Comparison of ENCODE assay signal across 8 mouse cellular contexts in genomic region chr15:98832161-98833058, GRCm38 (mm10). TPM values are rescaled to one million over a fixed set of nuclear protein-coding genes. Genes with fewer than 3 reads are reported as not detected.
DNase-seq lines count a peak whose midpoint lies in the region; ATAC-seq and TF ChIP-seq lines count a peak whose summit lies in the region.

No protein-coding gene starts in this region.

- DNase-seq in cerebellum, adult 11-12 months: peak; percentile 36
- no peak for DNase-seq in cerebellum, postnatal 25 days
- peak; percentile 26 for DNase-seq in retina, postnatal 1 day
- no peak for DNase-seq in retina, embryonic 14.5 days (ENCODE audit: low spot score)
- DNase-seq in limb, embryonic 14.5 days (ENCODE audit: low spot score): no peak
- no peak for DNase-seq in right cerebral cortex, postnatal 25 days
- DNase-seq in frontal cortex, postnatal 10 days (ENCODE audit: low spot score in 2 of 2): no peak

- H3K36me3 ChIP-seq in limb, embryonic 14.5 days (ENCODE audit: control insufficient read depth, insufficient read depth, low read length): peaks cover 50% of the 10 kb centered on the region
- H3K36me3 ChIP-seq in neural tube, embryonic 15.5 days: peaks cover 43% of the 10 kb centered on the region

- H3K9ac ChIP-seq in limb, embryonic 14.5 days (ENCODE audit: low read depth, low read length, severe bottlenecking): peak overlapping the region; percentile 78; the same call in 1 of the 2 replicates
- no peak overlapping the region for H3K9ac ChIP-seq in neural tube, embryonic 15.5 days (replicated peaks)

- H3K4me1 ChIP-seq in limb, embryonic 14.5 days (ENCODE audit: control insufficient read depth, insufficient read depth, low read length): peaks cover 6% of the 10 kb centered on the region; the same call in 1 of the 2 replicates
- peaks cover 20% of the 10 kb centered on the region for H3K4me1 ChIP-seq in neural tube, embryonic 15.5 days

- no peak for TF ChIP-seq POLR2A in limb, embryonic 14.5 days (IDR thresholded peaks at IDR 0.05; ENCODE audit: borderline replicate concordance, extremely low read depth, insufficient read depth, insufficient read length)

- H3K4me2 ChIP-seq in limb, embryonic 14.5 days (replicated peaks; ENCODE audit: low read depth, low read length, severe bottlenecking): peak overlapping the region; percentile 50
- peak overlapping the region; percentile 70 for H3K4me2 ChIP-seq in neural tube, embryonic 15.5 days

- no peaks in the 10 kb centered on the region for H3K9me3 ChIP-seq in limb, embryonic 14.5 days (ENCODE audit: control insufficient read depth, low read length)
- H3K9me3 ChIP-seq in neural tube, embryonic 15.5 days (replicated peaks): no peaks in the 10 kb centered on the region

- 64% methylated on average over 12 of the region's 12 CpGs for WGBS in limb, embryonic 14.5 days
- WGBS in neural tube, embryonic 15.5 days: 64% methylated on average over 12 of the region's 12 CpGs

- H3K27me3 ChIP-seq in limb, embryonic 14.5 days (ENCODE audit: control insufficient read depth, insufficient read depth, low read length): no peaks in the 10 kb centered on the region
- no peaks in the 10 kb centered on the region for H3K27me3 ChIP-seq in neural tube, embryonic 15.5 days (replicated peaks)

- no peak overlapping the region for H3K4me3 ChIP-seq in limb, embryonic 14.5 days (replicated peaks; ENCODE audit: low read length)
- no peak overlapping the region for H3K4me3 ChIP-seq in neural tube, embryonic 15.5 days (replicated peaks)

- no peak for ATAC-seq in limb, embryonic 14.5 days (ENCODE audit: low FRiP score, low read depth)
- no peak for ATAC-seq in neural tube, embryonic 15.5 days (ENCODE audit: low FRiP score)

- peak overlapping the region; percentile 89; the same call in 1 of the 2 replicates for H3K27ac ChIP-seq in limb, embryonic 14.5 days (replicated peaks; ENCODE audit: low read depth, low read length)
- 0 out of 2 replicates have a peak overlapping the region, but pooled peaks have one; percentile 84 for H3K27ac ChIP-seq in neural tube, embryonic 15.5 days (replicated peaks)

RNA-seq across cellular contexts. Expression of gene Prkag1, which starts 1.1 kb away (rescaled TPM):
- polyA plus RNA-seq in limb, embryonic 14.5 days (2012; rRNA removed): 93.1 and 93.7 TPM in 2 replicates
- 81.3 and 82.3 TPM in 2 replicates for polyA plus RNA-seq in limb, embryonic 14.5 days (2014; fragmentation: Nextera tagmentation; extraction: Ambion mirVana)
- polyA plus RNA-seq in neural tube, embryonic 15.5 days (2015; fragmentation: Nextera tagmentation; extraction: Ambion mirVana): 66.4 and 72.9 TPM in 2 replicates

RNA-seq across cellular contexts. Expression of gene Ddn, which starts 23.1 kb away (rescaled TPM):
- 0.44 and 0.59 TPM in 2 replicates for polyA plus RNA-seq in limb, embryonic 14.5 days (2012; rRNA removed)
- 0.14 TPM in 1 of 2 replicates, not detected in the other for polyA plus RNA-seq in limb, embryonic 14.5 days (2014; fragmentation: Nextera tagmentation; extraction: Ambion mirVana)
- polyA plus RNA-seq in neural tube, embryonic 15.5 days (2015; fragmentation: Nextera tagmentation; extraction: Ambion mirVana): 0.18 and 0.36 TPM in 2 replicates

RNA-seq across cellular contexts. Expression of gene Kmt2d, which starts 38.6 kb away (rescaled TPM):
- polyA plus RNA-seq in limb, embryonic 14.5 days (2012; rRNA removed): 27.1 and 27.3 TPM in 2 replicates
- 16.7 and 20.1 TPM in 2 replicates for polyA plus RNA-seq in limb, embryonic 14.5 days (2014; fragmentation: Nextera tagmentation; extraction: Ambion mirVana)
- 9.9 and 10.1 TPM in 2 replicates for polyA plus RNA-seq in neural tube, embryonic 15.5 days (2015; fragmentation: Nextera tagmentation; extraction: Ambion mirVana)

RNA-seq across cellular contexts. Expression of gene Wnt1, which starts 42.8 kb away (rescaled TPM):
- not detected in 2 replicates for polyA plus RNA-seq in limb, embryonic 14.5 days (2012; rRNA removed)
- 0.08 TPM in 1 of 2 replicates, not detected in the other for polyA plus RNA-seq in limb, embryonic 14.5 days (2014; fragmentation: Nextera tagmentation; extraction: Ambion mirVana)
- polyA plus RNA-seq in neural tube, embryonic 15.5 days (2015; fragmentation: Nextera tagmentation; extraction: Ambion mirVana): 1.0 and 2.0 TPM in 2 replicates

RNA-seq across cellular contexts. Expression of gene Wnt10b, which starts 54.5 kb away (rescaled TPM):
- 13.7 and 14.9 TPM in 2 replicates for polyA plus RNA-seq in limb, embryonic 14.5 days (2012; rRNA removed)
- 6.3 and 7.4 TPM in 2 replicates for polyA plus RNA-seq in limb, embryonic 14.5 days (2014; fragmentation: Nextera tagmentation; extraction: Ambion mirVana)
- polyA plus RNA-seq in neural tube, embryonic 15.5 days (2015; fragmentation: Nextera tagmentation; extraction: Ambion mirVana): 0.08 and 0.72 TPM in 2 replicates

Comparison
In these comparisons a context has a peak if more than half of its experiments do, and no peak if none do; other contexts are left out.
1. DNase-seq: peak in cerebellum, adult 11-12 months (single experiment) and retina, postnatal 1 day (single experiment); none in cerebellum, postnatal 25 days (0 of 2), retina, embryonic 14.5 days (single experiment), limb, embryonic 14.5 days (single experiment), right cerebral cortex, postnatal 25 days (single experiment) and frontal cortex, postnatal 10 days (0 of 2).